Mouse (Mus musculus): Measurements from ENCODE around the gene Cic.

The Cic gene

DNA sequence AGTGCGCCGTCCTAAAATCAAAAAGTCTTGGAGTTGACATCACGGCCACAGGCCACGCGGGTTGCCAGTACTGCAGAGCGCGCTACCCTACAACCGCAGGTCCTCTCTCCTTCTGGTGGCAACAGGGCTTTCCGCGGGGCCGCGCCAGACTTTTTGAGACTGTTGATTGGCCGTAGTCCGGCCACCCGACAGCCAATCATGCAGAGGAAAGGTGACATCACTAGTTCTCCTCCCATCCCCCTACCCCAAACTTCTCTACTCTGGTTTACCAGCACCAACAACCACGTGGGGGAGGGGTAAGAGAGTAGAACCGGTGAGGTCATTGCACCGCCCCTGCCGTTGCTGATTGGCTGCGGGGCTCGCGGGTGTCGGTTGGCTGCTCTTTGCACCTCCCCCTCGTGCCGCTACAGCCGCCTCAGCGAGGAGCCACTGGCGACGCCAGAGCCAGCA lies at the start of gene Cic:
TSS of gene Cic (plus strand) at position 404 of the 450 bp plus-strand sequence.
- peak; percentile 99 for DNase-seq

DNA sequence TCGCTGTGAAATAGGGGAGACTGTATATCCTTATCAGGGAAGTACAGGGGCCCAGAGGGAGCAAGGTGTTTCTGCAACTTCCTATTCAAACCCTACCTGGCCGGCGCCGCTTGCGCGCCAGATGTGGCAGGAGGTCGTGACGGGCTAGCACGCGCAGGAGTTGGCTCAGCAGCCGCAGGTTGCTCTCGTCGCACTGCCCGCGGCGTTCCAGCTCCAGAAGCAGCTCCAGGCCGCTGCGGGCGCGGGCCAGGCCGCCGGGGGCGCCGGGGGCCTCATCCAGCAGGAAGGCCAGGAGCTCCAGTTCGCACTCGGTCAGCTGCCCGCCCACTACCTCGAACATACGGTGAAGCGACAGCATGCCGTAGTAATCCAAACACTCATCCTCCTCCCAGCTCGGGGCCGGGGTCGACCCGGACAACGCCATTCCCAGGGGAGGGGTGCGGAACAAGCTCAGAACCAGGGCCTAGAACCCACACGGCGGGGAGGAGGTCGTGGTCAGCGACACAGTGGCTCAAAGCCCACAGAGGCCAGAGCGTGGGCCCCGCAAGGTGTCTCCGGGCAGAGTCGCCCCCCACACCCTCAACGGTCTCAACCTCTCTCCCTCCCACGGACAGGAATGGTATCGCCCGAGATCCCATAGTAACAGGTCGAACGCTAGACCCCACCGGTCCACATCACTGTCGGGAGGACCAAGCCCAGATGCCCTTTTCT lies 48.6 kb upstream of the Cic start:
- DNase-seq = peak; percentile 45

DNA sequence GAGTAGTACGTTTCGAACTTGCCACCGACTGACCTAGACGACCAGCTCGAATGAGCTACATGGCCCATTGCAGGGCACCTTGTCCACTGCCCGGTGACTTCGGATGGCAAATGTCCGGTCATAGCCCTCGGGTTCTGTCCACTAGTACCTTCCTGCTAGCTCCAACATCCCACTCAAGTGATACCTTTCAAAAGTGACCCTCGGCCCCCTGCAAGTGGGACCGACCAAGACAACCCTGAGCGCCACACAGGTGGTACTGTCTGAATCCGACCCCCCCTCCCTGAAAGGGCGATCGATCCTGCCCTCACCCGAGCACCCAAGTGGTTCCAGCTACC lies 48.1 kb upstream of the Cic start:
- DNase-seq = no peak

DNA sequence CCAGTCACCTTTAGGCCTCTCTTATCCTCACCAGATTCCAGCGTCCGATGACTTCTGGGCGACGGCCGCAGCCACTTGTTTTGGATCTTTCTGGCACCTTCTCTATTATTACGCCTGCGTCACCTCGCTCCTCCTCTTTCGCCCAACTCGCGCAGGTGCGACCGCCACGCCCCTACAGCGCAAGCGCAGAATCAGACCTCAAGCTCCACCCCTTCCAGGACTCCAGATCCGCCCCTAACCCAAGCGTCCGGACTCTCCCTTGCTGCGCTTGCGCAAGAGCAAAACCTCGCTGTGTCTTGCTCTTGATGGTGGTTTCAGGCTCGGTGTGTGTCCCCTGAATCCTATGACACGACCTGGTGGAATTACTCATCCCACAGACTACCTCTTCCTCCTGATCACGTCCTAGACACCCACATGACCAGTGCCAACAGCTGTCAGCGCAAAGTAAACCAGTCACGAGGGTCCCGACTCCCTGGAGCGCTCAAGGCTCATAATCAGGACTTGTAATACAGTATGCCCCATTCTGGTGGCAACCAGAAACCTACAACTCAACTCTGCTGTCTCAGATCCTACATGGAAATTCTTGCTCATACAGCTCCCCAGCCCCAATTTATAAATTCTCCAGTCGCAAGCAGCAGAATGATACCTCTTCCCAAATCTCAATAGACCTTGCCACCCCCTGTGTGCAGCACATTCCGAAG lies 47.6 kb upstream of the Cic start:
- DNase-seq = peak; percentile 96

DNA sequence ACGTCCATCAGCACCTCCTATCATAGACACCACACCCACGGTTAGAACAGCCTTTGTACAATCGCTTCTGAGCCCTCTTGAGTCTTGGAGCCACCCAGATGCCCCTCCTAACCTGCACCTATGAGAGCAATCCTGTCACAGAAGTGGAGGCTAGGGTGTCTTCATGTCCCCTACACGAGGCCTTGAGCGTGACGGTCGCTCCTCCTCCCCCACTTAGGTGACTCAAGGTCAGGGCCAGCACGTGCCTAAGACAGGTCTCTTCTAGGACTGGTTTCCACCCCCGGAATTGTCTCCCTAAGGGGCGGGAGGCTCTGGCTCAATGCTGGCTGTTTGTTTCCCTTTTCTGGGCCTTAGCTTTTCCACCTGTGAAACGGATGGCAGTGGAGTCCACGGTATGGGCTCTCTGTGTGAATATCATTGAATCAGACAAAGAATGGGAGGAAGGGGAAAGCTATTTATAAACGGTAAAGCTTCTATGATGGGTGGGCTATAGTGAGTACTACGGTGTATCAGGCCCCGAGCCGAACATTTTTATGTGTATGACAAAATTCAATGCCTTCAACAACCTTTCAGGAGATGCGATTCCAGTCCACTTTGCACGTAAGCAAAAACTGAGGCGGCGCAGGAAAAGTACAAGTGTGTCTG lies 46.9 kb upstream of the Cic start, which contains the start of gene Dedd2:
TSS of gene Dedd2 (minus strand) at position 159 of the 645 bp plus-strand sequence.
- no peak for DNase-seq

DNA sequence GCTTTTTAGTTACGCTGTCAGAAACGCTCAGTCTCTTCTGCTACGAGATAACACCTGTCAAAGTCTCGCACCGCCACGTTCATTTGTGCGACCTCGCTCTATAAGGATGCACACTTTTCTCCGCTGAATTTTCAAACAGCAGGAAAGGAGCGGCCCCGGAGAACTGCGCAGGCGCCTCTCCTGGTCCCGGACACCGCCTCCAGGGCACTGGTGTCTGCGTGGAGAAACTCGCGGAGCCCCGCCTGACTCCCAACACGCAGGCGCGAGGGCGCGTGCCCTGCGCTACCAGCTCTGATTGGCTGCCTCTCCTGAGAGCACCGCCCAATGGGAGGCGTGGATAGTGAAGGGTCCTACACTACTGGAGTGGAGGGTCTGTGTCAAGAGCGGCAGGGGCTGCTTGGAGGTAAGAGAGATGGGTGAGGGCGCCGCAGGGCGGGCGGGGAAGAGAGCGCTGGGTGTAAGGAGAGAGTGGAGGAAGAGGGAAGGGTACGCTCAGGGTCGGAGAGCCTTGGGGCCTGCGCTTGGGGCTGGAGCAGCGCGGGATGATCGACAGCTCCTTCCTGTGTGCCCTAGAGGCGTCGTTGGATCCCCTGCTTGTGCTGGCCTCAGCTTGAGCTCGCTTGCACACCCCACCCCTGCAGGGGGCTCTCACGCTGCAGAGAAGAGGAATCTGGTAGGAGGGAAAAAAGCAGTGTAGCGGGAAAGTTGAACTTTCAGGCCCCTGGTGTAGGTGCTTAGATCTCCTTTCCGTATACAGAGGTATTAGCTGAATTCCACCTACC lies 46.2 kb upstream of the Cic start, which contains the start of gene Zfp526:
TSS of gene Zfp526 (plus strand) at position 324 of the 782 bp plus-strand sequence.
- DNase-seq = peak; percentile 99

DNA sequence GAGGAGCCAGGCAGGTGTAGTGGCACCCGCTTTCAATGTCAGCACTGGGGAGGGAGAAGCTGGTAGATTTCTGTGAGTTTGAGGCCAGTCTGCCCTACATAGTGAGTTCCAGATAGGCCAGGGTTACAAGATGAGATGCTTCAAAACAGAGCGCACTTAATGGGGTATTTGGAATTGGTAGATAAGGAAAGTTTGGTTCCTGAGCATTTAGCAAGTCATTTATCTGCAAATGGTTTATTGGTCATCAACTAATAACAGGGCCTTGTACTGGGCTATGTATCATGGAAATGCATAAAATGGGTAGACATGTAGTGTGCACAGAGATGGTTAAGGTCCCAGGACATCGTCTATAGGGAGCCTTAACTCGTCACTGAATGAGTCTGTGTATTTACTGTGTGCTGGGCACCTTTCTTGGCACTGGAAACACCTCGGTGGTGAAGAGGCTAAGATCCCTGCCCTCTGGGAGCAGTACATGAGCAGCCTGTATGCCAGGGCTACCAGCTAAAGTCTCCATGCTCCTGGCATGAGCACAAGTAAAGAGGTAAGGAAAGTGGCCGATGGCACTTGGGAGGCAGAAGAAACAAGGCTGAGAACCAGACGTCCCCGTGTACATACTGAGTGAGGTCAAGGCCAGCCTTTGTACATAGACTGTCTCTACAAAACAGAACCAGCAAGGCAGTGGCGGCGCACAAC lies 45.1 kb upstream of the Cic start:
- DNase-seq = no peak

DNA sequence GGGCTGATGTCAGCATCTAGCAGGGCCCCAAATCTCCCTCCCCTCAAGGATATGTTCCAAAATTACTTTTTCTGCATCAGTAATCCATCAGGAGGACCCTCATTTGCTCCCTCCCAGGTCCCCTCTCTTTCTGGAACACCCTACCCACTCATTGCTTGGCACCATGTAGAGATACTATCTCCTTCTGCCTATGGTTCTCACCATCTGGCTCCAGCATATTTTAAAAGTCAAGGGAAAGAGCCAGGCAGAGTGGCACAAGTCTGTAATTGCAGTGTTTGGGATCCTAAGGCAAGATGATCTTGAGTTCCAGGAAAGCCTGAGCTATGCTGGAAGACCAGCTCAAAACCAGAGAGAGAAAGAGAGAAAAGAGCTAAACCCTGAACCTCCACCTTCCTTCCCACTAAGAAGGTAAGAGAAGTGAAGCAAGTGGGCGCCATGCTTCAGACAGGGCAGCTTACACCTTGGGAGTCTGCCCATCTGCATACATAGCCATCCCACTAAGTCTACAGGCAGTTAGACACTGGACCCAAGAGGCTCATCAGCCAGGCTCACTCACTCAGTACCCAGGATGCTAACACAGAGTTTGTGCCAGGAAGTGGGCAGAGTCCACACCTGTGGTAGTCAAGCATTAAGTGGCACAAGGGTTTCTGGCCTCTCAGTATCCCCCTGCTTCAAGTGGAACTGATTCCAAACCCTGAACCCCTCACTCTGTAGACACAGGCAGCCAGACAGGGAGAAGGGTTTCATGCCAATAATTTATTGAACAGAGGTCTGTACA lies 39.8 kb upstream of the Cic start:
- no peak for DNase-seq

DNA sequence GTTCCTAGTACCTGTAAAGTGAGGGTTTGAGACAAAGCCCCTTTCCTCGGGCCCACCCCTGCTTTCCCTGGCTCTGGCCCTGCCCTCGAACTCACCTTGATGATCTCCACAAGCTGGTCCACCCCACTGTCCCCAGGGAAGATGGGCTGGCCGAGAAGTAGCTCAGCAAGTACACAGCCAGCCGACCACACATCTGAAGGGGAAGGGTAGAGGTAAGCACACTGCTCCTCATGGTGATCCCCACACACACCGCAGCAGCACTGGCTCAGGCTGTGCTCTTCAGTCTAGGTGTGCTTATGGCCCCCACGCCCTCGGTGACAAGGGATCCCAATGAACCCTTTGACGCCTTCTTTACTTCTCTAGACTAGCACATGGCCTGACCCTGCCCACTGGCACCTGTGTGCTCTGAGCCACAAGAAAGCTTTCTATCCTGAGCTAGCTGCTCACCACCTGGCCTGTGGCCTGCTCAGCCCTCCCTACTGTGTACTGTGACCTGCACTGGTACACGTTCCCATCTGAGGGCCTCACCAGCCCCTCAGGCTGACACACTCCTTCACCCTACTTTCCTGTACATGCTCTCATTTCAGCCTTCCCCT lies 36.7 kb upstream of the Cic start:
- DNase-seq = no peak

DNA sequence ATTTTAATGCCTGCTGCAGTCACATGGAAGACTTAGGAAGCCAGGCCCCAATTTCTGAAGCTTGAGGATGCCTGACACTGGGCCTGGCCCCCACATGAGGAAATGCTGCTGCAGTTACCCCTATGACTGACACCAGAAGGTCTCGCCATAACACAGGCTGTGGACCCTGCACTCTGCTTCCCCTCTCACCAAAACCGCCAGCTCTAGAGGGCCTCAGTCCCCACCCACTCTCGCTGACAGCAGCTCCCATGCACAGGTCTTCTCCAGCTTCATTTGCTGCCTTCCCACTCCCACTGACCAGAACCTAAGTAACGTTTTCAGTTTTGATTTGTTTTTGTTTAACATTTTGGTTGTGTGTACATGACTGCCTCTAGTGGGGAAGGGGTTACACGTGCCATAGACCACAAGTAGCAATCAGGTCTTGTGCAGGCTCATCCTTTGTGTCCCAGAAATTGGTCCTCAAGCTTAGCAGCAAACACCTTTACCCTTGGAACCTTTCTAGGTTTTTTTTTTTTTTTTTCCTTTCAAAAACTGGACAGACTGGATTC lies 35.3 kb upstream of the Cic start:
- DNase-seq = no peak

DNA sequence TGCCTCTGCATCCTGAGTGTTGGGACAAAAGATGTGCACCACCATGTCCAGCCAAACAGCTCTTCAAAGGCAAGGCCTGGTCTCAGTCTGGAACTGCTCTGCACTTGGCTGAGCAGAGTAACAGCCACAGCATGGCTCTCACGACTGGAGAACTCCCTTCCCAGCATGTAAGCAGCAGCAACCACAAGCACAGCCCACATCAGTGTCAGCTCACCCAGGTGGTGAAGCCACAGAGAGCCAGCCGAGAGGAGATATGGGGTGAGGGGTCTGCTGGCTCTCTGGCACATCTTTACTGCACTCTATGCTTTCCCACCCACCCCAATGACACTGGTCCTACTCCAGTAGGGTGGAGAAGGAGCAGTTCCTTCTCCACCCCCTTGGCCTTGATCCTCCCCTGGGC lies 34.4 kb upstream of the Cic start:
- no peak for DNase-seq

DNA sequence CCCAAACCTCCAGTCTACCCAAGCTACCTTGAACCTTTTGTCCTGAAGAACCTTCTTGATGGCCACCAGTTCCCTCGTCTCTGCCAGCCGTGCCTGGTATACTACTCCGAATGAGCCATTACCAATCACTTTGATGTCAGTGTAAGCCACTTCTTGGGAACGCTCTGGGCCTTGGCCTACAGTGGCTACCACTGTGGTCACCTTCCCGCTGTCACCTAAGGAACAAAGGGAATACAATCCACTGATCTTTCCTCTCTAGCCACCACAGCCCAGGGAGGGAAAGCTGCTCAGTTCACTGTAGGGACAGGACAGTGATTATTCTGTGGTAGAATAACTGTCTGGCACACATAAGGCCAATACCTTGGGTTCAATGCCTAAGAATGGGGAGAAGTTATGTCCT lies 32.0 kb upstream of the Cic start:
- DNase-seq = no peak

DNA sequence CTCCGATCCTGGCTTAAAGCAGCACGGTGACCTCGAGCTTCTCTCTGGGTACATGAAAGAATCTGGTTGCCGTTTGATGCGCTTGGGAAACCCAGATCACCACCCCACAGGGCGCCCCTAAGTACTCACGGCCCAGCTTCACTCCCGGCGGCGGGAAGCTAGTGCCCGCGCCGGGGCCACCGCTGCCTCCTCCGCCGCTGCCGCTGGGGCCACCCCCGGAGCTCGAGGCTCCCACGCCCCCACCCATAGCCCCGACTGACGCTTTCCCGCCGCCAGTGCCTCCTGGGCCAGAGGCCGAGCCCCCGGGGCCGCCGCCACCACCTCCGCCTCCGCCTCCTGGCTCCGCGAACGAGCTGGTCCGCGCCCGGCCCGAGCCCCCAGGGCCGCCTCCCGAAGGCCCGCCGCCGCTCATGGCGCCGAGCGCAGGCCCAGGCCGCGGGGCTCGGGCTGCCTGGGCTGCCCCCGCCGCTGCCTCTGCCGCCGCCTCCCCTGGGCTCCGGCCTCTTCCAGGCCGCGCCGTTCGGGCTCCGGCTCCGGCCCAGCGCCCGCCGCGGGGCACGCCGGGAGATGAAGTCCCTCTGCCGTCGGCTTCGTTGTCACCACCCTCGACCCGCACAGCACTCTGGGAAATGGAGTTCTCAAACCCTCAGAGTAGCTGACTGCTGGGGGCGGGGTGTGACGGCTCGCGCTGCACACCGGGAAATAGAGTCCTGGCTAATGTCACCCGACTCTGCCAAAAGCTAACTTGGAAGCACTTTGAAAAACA lies 30.1 kb upstream of the Cic start, which contains the start of gene Gsk3a:
TSS of gene Gsk3a (minus strand) at position 603 of the 766 bp plus-strand sequence.
- peak; percentile 99 for DNase-seq

DNA sequence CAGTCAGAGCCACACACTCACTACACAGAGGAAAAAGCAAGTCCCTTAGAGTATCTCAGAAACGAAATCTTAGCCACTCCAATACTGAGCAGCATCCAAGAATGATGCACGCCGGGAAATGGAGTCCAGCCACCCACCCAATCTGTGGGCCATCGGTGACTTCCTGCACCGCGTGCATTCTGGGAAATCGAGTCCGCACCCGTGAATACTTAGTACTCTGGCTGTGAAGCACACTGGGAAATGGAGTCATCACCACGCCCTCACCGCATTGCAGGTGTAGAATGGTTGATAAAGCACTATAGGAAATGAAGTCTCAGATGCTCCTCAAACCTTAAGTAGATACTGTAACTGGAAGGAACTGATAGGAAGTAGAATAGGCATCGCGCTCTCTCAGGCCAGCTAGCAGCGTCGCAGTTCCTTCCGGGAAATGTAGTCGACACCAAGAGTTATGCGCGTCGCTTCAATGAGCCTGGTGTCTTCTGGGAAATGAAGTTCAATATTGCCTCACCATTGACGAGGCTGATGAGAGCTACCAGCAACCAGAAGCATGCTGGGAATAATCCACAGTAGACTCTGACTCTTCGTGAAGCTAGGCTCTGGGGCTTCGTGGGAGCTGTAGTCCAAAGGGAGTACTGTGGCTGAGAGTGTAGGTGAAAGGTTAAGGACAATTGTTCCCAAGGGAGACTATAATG lies 29.3 kb upstream of the Cic start:
- DNase-seq = peak; percentile 97

DNA sequence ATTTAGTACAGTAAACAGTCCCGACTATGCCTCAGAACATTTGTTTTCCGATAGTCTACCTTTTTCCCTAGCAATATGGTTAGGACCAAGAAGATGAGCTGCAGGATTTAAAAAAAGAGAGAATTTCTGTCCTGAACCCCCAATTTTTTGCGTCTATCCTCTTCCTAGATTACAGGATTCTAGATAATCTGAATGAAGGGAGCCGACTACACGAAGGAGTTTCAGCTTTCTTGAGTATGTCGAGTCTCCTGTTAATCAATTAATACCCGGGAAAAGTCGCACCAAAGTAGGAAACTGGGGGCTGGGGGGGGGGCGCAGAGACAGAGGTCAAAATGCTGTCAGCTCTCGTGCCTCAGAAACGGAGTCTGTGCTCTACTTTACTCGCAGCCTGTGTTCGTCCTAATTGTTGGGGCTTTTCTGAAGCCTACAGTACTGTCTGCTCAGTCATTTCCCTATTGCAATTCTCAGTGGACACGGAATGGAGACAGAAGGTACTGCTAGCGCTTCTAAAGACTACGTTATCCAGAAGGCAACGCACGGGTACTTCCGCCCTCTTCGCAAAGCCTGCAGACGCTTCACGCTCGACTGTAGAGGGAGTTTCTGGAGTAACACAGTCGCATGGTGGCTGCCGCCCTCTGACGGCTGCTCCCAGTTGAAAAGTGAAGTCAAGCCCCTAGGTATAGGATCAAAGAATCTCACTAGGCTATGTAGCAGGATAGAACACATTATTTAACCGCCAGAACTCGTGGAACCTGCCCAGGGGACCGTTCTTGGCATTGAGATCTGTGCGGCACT lies 28.5 kb upstream of the Cic start:
- peak; percentile 92 for DNase-seq

DNA sequence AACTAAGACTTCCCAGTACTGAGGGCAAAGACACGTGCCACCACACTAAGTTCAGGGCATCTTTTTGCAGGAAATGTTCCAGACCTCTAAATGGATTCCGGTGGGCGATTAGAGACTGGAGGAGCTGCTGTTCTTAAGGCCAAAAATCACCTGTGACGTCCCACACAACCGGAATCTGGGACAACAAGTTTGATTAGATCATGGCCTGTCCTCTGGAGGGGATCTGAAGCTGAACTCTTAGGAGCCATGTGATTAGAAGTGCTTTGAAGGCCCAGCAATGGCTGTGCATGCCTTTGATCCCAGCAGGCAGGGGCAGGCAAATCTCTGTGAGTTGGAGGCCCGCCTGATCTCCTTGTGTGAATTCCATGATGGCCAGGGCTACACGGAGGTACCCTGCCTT lies 26.9 kb upstream of the Cic start:
- DNase-seq = no peak

DNA sequence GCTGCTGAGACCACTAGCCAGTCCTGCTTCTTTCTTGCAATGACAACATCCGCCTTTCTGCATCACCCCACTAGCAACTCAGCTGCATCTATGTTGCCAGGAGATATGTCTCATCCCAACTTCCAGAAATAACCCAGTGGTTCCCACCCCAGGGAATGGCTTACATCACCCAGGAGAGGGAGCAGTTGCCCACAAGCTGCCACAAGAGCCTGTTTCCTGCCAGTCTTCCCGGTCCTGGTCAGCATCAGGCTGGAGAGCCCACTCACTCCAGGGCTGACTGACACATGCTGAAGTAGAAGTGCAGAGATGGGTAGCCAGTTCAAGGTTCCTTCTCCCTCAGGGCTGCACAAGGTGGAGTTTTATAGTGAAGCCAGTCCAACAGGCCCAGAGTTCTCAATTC lies 26.4 kb upstream of the Cic start:
- peak; percentile 92 for DNase-seq

DNA sequence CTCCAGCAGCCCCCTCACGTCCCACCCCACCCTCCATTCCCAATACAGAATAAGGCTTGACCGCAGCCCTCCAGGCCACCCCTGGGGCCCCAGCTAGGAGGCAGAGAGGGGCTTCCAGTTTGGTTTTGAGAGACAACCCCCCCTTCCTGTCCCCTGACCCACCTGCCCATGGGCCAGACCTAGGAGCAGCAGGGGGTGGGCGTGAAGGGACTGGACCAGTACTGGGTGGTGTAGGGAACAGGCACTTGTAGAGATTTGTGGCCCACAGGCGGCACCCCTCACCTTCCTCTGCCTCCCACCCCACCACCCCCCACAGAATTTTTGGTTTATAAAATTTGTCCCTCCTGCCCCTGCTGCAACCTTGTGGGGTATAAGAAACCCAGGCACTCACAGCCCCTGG lies 24.1 kb upstream of the Cic start:
- DNase-seq = no peak

Measured in right cerebral cortex, adult 18-20 months (tissue).